Mouse (Mus musculus): ENCODE measurements around the gene Vgll3.

GRCm38 (mm10) chr16:65818779-65819178 is 3.7 kb downstream of the Vgll3 start:
- TF ChIP-seq POLR2A (IDR thresholded peaks at IDR 0.05; ENCODE audit: insufficient read length, low read depth) (peak; percentile 35), USF1 (IDR thresholded peaks at IDR 0.05; ENCODE audit: low read depth) (no peak), E2F4 (IDR thresholded peaks at IDR 0.05; ENCODE audit: insufficient read depth) (no peak), MAX (IDR thresholded peaks at IDR 0.05; ENCODE audit: low read depth) (no peak), TCF3 (IDR thresholded peaks at IDR 0.05; ENCODE audit: insufficient read length, low read depth) (no peak), MYOD1 (IDR thresholded peaks at IDR 0.05; ENCODE audit: control insufficient read depth in 1 of 3, insufficient read length in 2 of 3, low read depth in 2 of 3) (no peak), CEBPB (IDR thresholded peaks at IDR 0.05; ENCODE audit: insufficient read depth, poor library complexity, severe bottlenecking) (peak; percentile 49; the same call in 1 of the 2 replicates), TCF12 (IDR thresholded peaks at IDR 0.05; ENCODE audit: insufficient read depth, poor library complexity, severe bottlenecking) (no peak), SRF (IDR thresholded peaks at IDR 0.05; ENCODE audit: control insufficient read depth, insufficient read length, low read depth) (no peak), REST (IDR thresholded peaks at IDR 0.05; ENCODE audit: insufficient read depth, insufficient read length) (no peak), MYOG (IDR thresholded peaks at IDR 0.05; ENCODE audit: control insufficient read depth in 1 of 3, insufficient read depth in 1 of 3, insufficient read length in 2 of 3, low read depth in 2 of 3) (no peak)

All from myocyte (in vitro differentiated cells).